Mouse (Mus musculus) common myeloid progenitor, adult 5-6 weeks (primary cell): ENCODE measurements around the gene Mylk. TPM values are rescaled to one million over a fixed set of nuclear protein-coding genes. Genes with fewer than 3 reads are reported as not detected.

Source experiments
- ATAC-seq: replicated peaks from 2 replicates; pipeline ENCODE4 v1.8.0; 2016; ENCODE audit warnings: low read depth, mild to moderate bottlenecking, moderate TSS enrichment, inconsistent platforms; ENCODE audit not compliant: poor library complexity, severe bottlenecking
- total RNA-seq: library from RNA; stranded (forward); fragments of 200-1000, 187-1606 nt; gene quantifications from 2 replicates; pipeline ENCODE4 v1.2.3, GENCODE M21; 2017

Mylk gene
- total RNA-seq, 1 experiment from 2014 or later: 9.3 TPM

DNA sequence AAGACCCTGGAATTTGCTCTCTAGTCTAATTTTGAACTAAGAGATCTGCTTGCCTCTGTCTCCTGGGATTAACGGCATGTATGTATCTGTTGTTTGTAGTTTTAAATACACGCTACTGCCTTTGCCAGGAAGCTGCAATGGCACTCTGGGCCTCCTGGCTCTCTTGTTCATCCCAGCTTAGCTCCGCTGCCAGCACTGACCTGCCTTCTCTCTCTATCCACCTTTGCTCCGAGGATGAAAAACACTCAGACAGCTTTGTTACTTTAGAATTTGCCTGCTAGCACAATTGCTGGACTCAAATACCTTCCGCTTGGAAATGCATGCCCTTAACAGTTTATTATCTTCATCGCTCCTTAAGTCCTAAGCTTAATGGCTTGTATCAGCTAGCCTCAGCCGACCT is 296.0 kb downstream of the Mylk start:
- no peak for ATAC-seq

GRCm38 (mm10) chr16:35046081-35046775 is 301.2 kb downstream of the Mylk start:
- no peak for ATAC-seq

DNA sequence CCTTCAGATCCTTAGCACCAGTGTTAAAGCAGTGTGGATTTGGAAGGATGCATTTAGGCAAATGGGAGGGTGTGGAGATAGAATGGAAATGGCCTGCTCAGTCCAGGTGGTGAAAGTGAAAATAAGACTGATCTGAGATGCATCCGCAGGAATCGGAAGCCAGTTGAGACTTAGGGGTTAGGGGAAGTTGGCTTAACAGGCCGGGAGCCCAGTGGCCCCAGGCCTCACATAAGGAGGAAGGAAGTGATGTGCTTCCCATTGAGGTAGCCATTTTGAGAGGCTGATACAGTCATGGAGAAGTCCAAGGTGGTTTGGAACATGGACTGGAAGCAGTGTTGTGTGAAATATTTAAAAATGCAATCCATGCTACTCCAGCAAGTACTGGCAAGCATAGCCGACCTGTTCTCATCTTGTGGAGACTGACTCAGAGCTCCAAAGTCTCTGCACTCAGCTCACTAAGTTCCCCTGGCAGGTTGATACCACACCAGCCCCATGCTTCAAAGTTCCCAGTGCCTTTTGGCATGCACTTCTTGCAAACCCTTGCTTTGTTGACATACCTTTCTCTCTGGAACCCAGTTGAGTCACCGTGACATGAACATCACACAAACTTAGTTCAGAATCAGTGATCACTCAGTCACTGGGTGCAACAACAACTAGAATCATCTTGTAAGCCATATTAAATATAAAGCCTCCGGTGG is 302.4 kb downstream of the Mylk start:
- ATAC-seq: peak; percentile 91

- ATAC-seq: no peak
Measured at GRCm38 (mm10) chr16:35051066-35051465, 306.1 kb downstream of the Mylk start.

Other genes starting within 250 kb of the Mylk start
- 6.5 and 7.3 TPM in 2 replicates for gene Kalrn, start 171.7 kb upstream of the Mylk start, total RNA-seq
- gene Ropn1, start 95.3 kb upstream of the Mylk start, total RNA-seq: not detected in 2 replicates
- 11.9 and 12.8 TPM in 2 replicates for gene Ccdc14, start 54.6 kb upstream of the Mylk start, total RNA-seq